Comparison of ENCODE assay signal across 11 mouse cellular contexts in genomic region chr6:148362475-148362874, GRCm38 (mm10).
DNase-seq lines count a peak whose midpoint lies in the region; ATAC-seq lines count a peak whose summit lies in the region.
"Had no signal": no experiment of that assay in that cellular context is flagged by ENCODE, and none has a peak within 500 bp of the region (broad histone marks: within the 10 kb centered on the region; RNA-seq: fewer than 3 reads in every experiment).

No protein-coding gene starts in this region.

- peak overlapping the region; percentile 27; the same call in 1 of the 2 replicates for H3K27ac ChIP-seq in kidney, embryonic 14.5 days (ENCODE audit: low read depth, low read length)
- H3K27ac ChIP-seq in heart, embryonic 11.5 days (ENCODE audit: low read depth, low read length), result no peak overlapping the region

- no peak overlapping the region for H3K9ac ChIP-seq in kidney, embryonic 14.5 days (ENCODE audit: low read depth, low read length)
- no peak overlapping the region for H3K9ac ChIP-seq in heart, embryonic 11.5 days (ENCODE audit: low read depth, low read length)
- H3K9ac ChIP-seq: heart, embryonic 12.5 days had no signal

- H3K4me1 ChIP-seq in kidney, embryonic 14.5 days (ENCODE audit: control insufficient read depth, insufficient read depth, low read length), result no peaks in the 10 kb centered on the region
- H3K4me1 ChIP-seq in heart, embryonic 11.5 days (ENCODE audit: control insufficient read depth, insufficient read depth, low read length), result no peaks in the 10 kb centered on the region

- H3K9me3 ChIP-seq in kidney, embryonic 14.5 days (ENCODE audit: control insufficient read depth, low read length), result no peaks in the 10 kb centered on the region
- H3K9me3 ChIP-seq in heart, embryonic 11.5 days (replicated peaks; ENCODE audit: control insufficient read depth, low read length), result no peaks in the 10 kb centered on the region
- H3K9me3 ChIP-seq: heart, embryonic 12.5 days had no signal

- ATAC-seq in kidney, embryonic 14.5 days (ENCODE audit: low FRiP score, low TSS enrichment), result no peak
- ATAC-seq in inflammation-experienced regulatory T-cells, adult 6 months, result no peak
- ATAC-seq in heart, embryonic 11.5 days (replicated peaks; ENCODE audit: insufficient number of reproducible peaks, low FRiP score, low TSS enrichment), result no peak

- no peaks in the 10 kb centered on the region for H3K27me3 ChIP-seq in kidney, embryonic 14.5 days (ENCODE audit: control insufficient read depth, insufficient read depth, low read length)
- H3K27me3 ChIP-seq in heart, embryonic 11.5 days (ENCODE audit: control insufficient read depth, insufficient read depth, low read length), result no peaks in the 10 kb centered on the region
- H3K27me3 ChIP-seq: heart, embryonic 12.5 days had no signal

- H3K4me3 ChIP-seq in kidney, embryonic 14.5 days (ENCODE audit: low read length), result no peak overlapping the region
- H3K4me3 ChIP-seq in heart, embryonic 11.5 days (ENCODE audit: low read depth, low read length), result no peak overlapping the region
- H3K4me3 ChIP-seq: heart, embryonic 12.5 days had no signal

- no peaks in the 10 kb centered on the region for H3K36me3 ChIP-seq in kidney, embryonic 14.5 days (ENCODE audit: control insufficient read depth, insufficient read depth, low read length)
- H3K36me3 ChIP-seq in heart, embryonic 11.5 days (ENCODE audit: control insufficient read depth, insufficient read depth, low read length), result no peaks in the 10 kb centered on the region

- no peak overlapping the region for H3K4me2 ChIP-seq in kidney, embryonic 14.5 days (replicated peaks; ENCODE audit: low read depth, low read length)
- no peak overlapping the region for H3K4me2 ChIP-seq in heart, embryonic 11.5 days
- H3K4me2 ChIP-seq: heart, embryonic 12.5 days had no signal

- no peak for DNase-seq in kidney, adult 9 months
- peak; percentile 77 for DNase-seq in right cerebral cortex, adult 18-20 months
- no peak for DNase-seq in right cerebral cortex, postnatal 14 days
- DNase-seq in layer of hippocampus, adult 9-11 months, result peak; percentile 63
- DNase-seq: adrenal gland, adult 8-10 months; retina, postnatal 1 day; thymus, postnatal 4 days had no signal

- WGBS in kidney, embryonic 14.5 days, result 62% methylated on average over 3 of the region's 3 CpGs
- WGBS in heart, embryonic 11.5 days (ENCODE audit: insufficient replicate concordance), result 55% methylated on average over 3 of the region's 3 CpGs

Comparison
In these comparisons a context has a peak if more than half of its experiments do, and no peak if none do; other contexts are left out.
1. DNase-seq: peak in right cerebral cortex, adult 18-20 months (single experiment) and layer of hippocampus, adult 9-11 months (single experiment); none in kidney, adult 9 months (single experiment) and right cerebral cortex, postnatal 14 days (single experiment).